Mouse (Mus musculus): Measurements from ENCODE around the gene Trp53tg5. TPM values are rescaled to one million over a fixed set of nuclear protein-coding genes. Genes with fewer than 3 reads are reported as not detected.

Trp53tg5 gene
- total RNA-seq, 2 experiments from 2014 or later = not detected

DNA sequence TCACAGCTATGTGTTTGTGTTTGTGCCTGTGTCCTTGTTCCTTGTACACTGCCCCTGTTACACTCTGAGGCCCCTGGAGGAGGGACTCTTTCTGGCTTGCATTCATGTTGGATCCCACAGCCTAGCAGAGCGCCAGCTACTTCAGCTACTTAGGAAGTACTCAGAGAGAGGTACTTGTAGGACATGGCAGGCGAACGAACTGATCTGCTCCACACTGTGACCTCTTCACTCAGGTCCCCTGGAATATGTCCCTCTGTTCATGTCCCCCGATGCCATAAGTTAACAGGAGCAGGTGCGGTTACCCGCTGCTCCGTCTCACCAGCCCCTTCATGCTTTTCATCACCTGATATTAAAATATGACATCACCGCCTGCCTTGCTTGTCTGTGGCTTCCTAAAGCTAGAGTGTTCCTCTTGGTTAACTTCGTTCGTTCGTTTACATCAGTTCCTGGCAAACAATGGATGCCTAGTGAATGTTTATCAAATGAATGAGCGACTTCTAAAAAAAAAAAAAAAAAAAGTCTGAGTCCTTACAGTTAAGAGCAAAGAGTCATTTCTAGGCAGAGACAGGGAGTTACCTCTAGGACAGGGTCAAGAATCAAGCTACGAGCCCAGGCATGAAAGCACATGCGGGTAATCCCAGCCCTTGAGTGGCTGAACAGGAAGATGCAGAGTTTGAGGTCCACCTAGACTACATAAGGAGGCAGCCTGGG lies 20.3 kb downstream of the Trp53tg5 start:
- ATAC-seq (ENCODE audit: poor library complexity, severe bottlenecking) = no peak

DNA sequence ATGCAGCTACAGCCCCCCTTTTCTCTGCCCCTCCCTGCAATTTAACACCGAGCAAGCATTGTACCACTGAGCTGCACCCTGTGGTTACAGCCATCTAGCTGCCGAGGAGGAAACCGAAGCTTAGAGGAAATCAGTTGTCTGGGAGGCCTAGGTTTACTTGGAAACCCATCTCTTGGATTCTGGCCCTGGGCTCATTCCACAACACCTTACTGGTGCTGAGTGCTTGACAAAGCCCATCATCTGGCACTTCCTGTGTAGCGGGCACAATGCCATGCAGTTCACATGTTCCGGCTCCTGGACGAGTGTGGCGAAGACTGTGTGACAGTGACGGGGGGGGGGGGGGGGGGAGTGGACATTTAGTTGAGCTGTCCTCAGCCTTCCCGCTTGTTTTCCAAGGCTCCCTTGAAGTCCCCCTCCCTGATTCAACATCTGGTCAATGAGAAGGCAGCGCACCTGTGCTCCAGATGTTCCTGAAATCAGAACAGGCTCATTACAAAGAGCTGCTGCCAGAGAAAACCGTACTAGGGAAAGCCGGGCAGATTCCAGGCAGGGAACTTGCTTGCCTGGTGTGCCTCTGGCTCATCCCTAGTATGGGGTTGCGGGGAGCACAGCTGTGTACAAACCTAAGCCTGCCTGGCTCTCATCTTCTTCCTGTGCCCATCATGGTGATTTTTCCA lies 21.4 kb downstream of the Trp53tg5 start:
- no peak for ATAC-seq (ENCODE audit: poor library complexity, severe bottlenecking)

DNA sequence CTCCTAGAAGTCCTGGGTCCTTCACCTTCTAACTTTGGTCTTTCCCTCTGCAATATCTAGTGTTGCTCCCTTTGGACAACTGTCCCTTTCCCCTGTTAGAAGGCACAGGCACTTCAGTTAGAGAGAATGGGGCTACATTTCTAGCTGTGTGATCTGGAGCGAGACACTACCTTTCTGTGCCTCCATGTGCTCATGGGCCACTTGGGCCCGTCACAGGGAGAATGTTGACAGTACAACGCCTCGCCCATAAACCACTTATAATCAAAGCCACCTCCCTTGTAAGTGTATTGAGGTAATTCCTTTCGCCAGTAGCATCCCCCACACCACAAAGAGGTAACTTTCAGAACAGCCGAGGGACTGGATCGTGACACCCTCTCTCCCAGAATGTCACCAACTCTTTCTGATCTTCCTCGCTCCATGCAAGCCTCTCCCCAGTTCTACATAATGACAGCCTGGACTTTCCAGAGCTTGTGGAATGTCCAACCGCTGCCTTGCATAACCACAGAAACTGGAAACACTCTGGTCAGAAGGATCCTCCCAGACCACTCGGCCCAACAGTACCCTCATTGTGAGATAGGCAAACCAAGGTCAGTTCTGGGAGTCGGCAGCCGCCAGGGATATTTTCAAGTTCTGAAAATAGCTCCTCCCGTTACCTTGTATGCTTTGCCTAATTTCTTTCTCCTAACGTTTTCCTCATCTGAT lies 24.0 kb downstream of the Trp53tg5 start:
- ATAC-seq (ENCODE audit: poor library complexity, severe bottlenecking) = no peak

DNA sequence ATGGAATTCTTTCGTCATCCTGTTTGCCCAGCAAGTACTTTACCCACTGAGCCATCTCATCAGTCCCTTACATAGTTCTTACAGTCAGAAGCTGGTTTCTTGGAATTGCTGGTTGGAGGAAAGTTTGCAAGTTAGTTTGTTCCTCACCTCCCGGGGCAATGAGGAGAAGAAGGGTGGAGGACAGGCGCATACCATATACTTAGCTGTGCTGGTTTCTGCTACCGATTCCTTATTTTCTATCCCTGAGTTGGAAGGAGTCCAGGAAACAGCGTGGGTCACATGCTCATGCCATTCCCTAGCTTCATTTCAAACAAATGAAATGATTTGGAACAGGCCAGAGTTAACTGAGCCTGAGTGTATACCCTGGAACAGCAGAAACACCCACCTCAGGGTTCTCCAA lies 24.6 kb downstream of the Trp53tg5 start:
- no peak for ATAC-seq (ENCODE audit: poor library complexity, severe bottlenecking)

DNA sequence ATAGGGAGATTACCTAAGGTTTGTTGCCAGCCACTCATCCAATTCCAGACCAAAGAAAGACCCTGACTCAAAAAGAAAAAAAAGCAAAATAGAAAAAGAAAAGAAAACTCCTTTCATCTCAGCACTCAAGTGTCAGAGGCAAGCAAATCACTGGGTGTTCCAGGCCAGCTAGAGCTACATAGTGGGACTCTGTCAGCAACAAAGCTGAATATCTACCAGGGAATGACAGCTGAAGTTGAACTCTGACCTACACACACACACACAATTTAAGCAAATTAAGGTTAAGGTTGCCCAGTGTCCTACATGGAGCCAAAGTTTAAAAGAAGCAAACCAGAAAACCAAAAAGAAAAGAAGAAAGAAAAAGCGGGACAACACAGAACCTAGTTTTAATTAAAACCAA lies 25.4 kb downstream of the Trp53tg5 start:
- ATAC-seq (ENCODE audit: poor library complexity, severe bottlenecking) = no peak

DNA sequence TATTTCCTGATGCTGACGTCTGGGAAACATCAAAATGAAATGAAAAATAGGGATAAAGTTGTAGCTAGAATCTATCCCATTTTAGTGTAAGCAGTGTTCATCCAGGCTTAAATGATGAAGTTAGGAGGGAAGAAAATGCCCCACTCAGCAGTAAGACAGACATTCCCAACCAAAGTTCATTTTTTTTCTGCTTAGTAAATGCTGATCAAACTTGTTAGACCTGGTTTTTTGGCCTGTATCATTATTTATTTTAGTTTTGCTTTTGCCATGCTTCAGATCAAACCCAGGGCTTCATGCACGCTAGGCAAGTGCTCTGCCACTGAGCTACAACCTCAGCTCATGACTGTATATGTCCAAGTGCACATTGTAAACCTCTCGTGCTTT lies 27.4 kb downstream of the Trp53tg5 start:
- no peak for ATAC-seq (ENCODE audit: poor library complexity, severe bottlenecking)

DNA sequence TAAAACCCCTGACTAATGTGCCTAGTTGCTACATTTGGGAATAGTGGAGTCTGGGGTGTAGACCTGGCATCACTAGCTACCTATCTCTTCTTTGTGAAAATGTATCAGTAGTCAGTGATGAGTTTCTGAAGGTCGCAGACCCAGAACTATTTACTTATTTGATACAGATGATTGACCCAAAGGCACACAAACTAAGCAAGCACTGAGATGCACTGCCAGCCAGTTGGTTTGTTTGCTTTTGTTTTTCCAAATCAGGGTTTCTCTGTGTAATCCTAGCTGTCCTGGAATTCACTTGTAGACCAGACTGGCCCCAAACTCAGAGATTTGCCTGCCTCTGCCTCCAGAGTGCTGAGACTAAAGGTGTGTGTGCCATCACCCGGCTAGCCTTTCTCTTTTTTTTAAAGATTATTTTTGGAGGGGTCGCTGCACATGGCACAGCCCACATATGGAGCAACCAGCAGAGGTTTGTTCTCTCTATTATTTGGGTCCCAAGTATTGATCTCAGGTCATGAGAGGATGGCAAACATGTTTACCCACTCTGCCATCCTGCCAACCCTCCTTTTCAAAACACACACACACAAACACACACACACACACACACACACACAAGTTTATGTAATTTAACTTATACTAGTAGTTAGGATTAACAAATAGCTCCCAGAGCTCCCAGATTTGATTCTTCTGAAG lies 28.0 kb downstream of the Trp53tg5 start:
- no peak for ATAC-seq (ENCODE audit: poor library complexity, severe bottlenecking)

DNA sequence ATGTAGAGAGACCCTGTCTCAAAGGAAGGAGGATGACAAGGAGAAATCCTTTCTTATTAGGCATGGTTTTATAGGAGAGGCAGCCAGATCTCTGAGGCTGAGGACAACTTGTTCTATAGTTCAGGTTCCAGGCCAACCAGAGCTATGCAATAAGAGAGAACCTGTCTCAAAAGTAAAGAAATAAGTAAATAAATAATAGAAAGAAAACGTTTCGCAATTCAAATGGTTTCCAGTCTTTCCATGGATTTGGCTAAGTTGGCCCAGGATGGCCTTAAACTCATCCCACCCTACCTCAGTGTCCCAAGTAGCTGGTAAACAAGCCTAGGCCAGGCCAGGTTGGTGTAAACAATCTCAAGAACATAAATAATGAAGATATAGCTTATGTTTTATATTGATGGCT lies 28.8 kb downstream of the Trp53tg5 start:
- no peak for ATAC-seq (ENCODE audit: poor library complexity, severe bottlenecking)

DNA sequence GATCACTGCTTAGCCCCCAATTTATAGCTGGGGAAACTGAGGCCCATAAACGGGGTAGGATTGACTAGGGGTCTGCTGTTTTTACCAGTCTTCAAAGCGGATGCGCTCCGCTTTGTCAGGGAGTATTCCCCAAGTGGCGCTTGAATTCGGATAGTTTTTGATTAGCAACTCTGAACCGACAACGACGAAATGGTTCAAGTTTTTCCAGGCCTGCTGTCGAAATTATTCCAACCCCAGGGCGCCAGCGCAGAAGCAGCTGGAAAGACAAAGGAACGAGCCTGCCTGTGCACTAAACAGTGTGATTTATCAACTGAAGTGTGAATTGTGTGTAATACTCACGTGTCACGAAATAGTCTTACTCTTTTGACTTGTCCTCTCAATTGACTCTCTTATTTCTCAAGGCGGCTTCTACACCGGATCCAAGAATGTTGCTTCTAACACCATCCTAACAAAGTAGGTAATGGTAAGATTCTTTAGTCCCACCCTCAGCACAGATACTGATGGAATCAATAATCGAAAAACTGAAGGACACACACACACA lies 30.0 kb downstream of the Trp53tg5 start, which contains the start of gene Sdc4:
Gene Sdc4, minus strand, starts transcription at position 428 of the 541 bp plus-strand sequence.
- ATAC-seq (ENCODE audit: poor library complexity, severe bottlenecking) = no peak

DNA sequence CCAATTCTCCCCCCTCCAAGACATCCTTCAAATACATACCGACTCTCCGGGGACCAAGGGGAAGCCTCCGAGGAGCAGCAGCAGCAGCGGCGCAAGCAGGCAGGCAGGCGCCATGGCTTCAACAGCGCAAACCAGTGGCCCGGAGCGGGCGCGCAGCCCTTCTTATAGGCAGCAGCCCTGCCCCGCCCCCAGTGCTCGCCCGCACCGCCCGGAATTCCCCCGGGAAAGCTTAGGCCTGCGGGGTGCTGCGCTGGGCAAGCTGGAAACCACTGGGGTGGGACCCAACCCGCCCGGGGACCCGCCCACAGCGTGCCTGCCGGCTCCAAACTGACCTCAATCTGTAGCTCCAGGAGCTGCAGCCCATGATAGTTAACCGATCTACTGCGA lies 30.5 kb downstream of the Trp53tg5 start:
- 0 out of 2 replicates have a peak, but pooled peaks have one; percentile 17 for ATAC-seq (ENCODE audit: poor library complexity, severe bottlenecking)

DNA sequence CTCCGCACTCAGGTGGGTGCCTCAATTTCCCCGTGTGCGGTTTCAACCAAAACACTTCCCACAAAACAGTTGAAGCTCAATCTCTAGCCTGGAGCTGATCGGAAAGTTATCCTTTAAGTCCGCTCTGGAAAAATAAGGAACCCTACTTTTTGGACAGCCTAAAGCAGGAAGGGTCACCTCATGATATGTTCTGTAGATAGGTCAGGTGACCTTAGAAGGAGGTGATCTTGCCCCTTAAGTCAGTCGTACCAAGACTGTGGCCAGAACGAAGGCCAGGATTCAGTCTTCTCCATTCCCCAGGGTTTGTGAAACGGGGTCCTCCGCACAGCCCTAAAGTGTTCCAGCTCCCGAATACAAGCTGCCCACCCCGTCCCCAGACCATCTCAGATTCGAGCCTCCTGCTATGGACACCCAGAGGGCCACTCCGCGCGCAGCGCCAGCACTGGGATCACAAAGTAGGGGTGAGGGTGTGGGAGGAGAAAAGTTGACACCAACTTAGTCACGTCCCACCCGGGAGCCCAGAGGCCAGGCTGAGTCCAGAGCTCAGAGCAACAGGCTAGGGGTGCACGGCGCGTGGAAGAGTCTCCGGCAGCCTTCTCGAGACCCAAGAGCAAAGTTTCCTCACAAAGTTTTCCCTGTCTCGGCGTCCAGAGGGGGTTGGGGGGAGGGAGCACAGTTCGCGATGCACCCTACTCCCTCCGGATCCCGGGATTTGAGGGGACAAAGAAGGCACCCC lies 31.0 kb downstream of the Trp53tg5 start:
- ATAC-seq (ENCODE audit: poor library complexity, severe bottlenecking) = no peak

DNA sequence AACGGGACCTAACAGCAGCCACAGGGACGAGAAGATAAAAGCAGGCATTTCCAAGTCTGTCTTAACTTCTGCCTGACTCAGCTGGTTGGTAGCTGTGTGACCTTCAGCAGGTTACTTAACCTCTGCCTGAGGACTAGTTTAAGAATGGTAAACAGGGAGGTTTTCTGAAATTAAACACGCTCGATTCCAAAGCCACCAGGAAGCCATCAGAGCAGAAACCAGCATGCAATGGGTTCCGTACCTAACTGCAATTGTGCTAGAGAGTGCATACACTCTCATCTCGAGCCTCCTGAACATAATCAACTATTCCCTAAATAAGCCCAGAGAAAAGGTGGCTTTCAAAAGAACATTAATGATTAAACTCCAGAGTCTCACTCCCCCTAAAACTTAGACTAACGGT lies 31.8 kb downstream of the Trp53tg5 start:
- no peak for ATAC-seq (ENCODE audit: poor library complexity, severe bottlenecking)

DNA sequence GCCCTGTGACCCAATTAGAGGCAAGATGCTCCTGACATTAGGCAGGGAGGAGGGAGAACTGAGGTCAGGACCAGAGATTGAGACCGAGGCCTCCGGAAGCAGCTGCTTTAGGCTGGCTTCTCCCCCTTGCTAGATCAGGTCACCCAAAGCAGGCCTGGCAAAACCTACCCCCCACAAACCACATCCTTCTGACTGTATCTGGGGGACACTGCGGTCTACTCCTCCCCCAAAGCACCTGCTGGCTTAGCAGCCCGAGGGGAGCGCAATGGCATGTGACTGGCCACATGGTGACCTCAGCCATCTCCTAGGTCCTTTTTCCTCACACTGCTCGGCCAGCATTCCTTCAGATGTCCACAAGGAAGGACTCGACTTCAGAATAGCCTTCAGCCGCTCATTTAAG lies 32.4 kb downstream of the Trp53tg5 start:
- peak; percentile 75 for ATAC-seq (ENCODE audit: poor library complexity, severe bottlenecking)

DNA sequence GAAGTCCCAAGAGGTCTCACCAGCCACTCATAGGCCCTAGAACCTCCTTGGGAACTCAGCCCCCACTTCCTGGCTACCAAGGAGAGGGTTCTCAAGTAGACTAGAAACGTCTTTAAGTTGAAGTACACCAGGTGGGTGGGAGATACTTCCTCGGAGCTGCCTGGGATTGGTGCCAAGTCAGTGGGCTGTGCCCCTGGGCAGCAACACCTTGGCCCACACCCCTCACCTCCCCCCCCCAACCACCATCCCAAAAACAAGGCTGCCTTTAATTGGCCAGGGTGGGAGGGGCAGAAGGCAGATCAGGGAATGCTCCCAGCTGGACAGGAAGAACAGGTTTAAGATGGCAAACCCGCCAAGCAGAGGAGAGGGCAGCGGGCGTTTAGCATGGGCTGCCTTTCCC lies 33.2 kb downstream of the Trp53tg5 start:
- no peak for ATAC-seq (ENCODE audit: poor library complexity, severe bottlenecking)

DNA sequence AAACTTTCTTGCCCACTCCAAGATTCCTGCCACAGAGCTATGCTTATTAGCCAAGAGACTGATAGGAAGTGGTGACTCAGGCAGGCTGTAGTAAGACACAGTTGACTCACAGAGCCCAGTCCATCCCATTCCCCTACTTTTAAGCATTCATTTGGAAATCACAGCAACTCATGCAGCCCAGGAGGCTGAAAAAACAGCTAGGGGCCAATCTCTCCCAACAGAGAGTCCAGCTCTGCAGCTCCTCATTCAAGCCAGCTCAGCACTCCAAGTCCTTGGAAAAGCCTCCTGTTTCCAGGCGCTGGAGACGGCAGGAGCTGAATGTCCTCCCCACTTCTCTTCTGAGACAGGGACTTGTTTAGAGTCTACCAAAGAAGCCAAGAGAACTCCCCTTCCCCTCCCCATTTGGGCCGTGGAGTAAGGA lies 34.5 kb downstream of the Trp53tg5 start:
- no peak for ATAC-seq (ENCODE audit: poor library complexity, severe bottlenecking)

DNA sequence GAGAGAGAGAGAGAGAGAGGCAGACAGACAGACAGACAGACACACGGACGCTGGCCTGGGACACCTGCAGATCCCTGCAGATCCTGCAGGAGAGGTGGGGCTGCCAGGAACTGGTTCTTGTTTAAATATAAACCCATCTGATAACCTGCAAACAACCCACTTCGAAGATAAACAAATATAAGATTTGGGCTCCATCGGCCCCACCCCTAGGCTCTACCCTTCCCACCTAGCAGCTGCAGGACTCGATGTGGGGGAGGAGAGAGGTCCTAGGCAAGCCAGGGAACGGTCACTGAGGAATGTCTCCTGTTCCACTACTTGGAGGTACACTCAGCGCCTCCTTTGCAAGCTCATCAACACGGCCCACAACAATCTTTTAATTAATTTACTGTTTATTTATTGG lies 35.3 kb downstream of the Trp53tg5 start:
- no peak for ATAC-seq (ENCODE audit: poor library complexity, severe bottlenecking)

DNA sequence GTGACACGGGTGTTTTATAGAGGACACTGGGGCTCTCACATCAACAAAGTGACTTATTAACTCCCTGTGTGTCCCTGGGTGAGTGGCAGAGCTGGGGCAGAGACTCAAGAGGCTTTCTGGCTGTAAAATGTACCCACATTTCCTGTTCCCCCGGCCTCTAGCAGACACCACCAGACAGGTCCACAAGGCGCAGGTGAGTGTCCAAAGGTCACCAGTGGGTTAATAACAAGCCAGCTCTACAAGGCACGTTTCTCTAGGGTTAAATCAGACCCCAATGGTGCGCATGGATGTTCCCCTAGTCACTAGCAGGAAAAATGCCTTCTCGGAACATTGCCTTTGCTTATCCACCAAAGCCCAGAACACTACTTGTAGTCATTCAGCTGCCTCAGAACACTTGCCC lies 35.8 kb downstream of the Trp53tg5 start:
- no peak for ATAC-seq (ENCODE audit: poor library complexity, severe bottlenecking)

DNA sequence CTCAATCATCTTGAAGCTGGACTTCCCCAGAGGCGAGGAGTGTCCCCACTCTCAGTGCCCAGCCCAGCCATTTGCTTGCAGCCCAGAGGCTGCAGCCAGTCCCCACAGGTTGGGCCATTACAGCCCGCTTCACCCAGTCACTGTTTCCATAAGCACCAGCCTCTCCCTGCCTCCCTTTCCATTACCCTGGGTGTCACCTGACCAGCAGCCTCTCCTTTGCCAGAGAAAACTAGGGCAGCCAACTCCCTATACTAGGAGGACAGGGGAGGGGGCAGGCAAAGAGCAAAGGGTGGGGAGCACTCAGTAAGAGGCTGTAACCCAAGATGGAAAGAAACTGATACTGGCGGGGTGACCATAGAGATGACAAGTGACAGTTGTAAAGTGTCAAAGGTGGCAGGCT lies 36.6 kb downstream of the Trp53tg5 start:
- ATAC-seq (ENCODE audit: poor library complexity, severe bottlenecking) = no peak

DNA sequence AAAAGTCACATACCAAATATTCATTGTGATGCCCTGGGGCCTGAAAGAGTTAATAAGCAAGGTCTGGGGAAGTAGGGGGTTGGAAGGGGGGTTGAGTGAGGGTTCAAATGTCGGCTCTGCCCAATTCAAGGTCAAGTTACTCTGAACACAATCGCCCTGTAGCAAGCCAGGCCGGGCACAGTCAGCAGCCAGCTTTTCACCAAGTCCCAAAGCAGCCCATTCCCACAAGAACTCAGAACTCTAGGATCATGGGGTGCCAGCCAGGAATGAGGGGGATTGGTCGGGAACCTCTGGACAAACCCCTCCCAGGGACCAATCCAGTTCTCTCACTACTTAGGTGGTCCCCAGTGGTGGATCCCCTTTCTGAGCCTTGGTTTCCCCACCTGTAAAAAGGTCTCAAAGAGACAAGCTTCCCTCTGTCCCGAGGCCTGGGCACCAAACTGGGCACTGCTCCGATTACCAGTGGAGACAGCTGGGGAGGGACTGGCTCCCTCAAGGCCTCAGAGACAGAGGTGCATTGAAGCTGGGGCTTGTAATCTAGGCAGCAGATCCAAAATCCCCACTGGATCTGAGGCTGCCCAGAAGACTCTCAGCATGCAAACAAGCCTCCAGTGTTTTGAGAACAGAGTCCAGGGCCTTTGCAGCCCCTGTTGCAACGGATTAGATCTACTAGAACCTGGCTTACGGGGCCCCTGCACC lies 37.2 kb downstream of the Trp53tg5 start:
- ATAC-seq (ENCODE audit: poor library complexity, severe bottlenecking) = no peak
